Mouse (Mus musculus) forebrain, embryonic 11.5 days (tissue): ENCODE measurements around the gene Crip1. TPM values are rescaled to one million over a fixed set of nuclear protein-coding genes. Genes with fewer than 3 reads are reported as not detected.

ENCODE experiments used
- ATAC-seq: fragments of 200-750 bp; cut with Nextera tagmentation; replicated peaks from 2 replicates; pipeline ENCODE4 v1.8.0; 2017; ENCODE audit warnings: moderate TSS enrichment; ENCODE audit not compliant: low FRiP score
- DNase-seq: peaks from one replicate; pipeline ENCODE4 v3.0.0-alpha.2; 2017; ENCODE audit warnings: low spot score
- H3K27ac ChIP-seq: fragments of 300-500 bp; sonication (generic); 2 replicates; pipeline ENCODE4 v1.5.1; 2014; ENCODE audit warnings: low read depth, low read length
- H3K27me3 ChIP-seq: fragments of 300-500 bp; sonication (generic); 2 replicates; pipeline ENCODE4 v1.6.1; 2014; ENCODE audit warnings: mild to moderate bottlenecking, low read length, mixed read lengths; ENCODE audit not compliant: control insufficient read depth, insufficient read depth
- H3K36me3 ChIP-seq: fragments of 300-500 bp; sonication (generic); 2 replicates; pipeline ENCODE4 v1.6.1; 2014; ENCODE audit warnings: mild to moderate bottlenecking, low read length, moderate library complexity, mixed read lengths; ENCODE audit not compliant: control insufficient read depth, insufficient read depth
- H3K4me1 ChIP-seq: fragments of 300-500 bp; sonication (generic); replicated peaks from 2 replicates; pipeline ENCODE4 v1.6.1; 2014; ENCODE audit warnings: low read length, mixed read lengths; ENCODE audit not compliant: control insufficient read depth, insufficient read depth
- H3K4me2 ChIP-seq: fragments of 300-500 bp; sonication (generic); 2 replicates; pipeline ENCODE4 v1.6.1; 2014; ENCODE audit warnings: low read depth, mild to moderate bottlenecking, low read length, moderate library complexity, mixed read lengths; ENCODE audit not compliant: severe bottlenecking
- H3K4me3 ChIP-seq: fragments of 300-500 bp; sonication (generic); 2 replicates; pipeline ENCODE4 v1.5.1; 2014; ENCODE audit warnings: low read depth, low read length
- H3K9ac ChIP-seq: fragments of 300-500 bp; sonication (generic); 2 replicates; pipeline ENCODE4 v1.6.1; 2014; ENCODE audit warnings: low read length
- H3K9me3 ChIP-seq: fragments of 300-500 bp; sonication (generic); 2 replicates; pipeline ENCODE4 v1.6.1; 2016; ENCODE audit warnings: low read length, mixed read lengths; ENCODE audit not compliant: control insufficient read depth
- WGBS: fragments of 180-500 bp; shearing (Covaris S2); extraction: QIAGEN DNeasy Blood & Tissue Kit; methylation state at CpG from one replicate; pipeline ENCODE4 v1.1.7; 2014; 5-methylcytosine and 5-hydroxymethylcytosine counted together
- polyA plus RNA-seq: library from polyadenylated mRNA; unstranded; fragments of >200 nt; fragmentation: Nextera tagmentation; extraction: Ambion mirVana; gene quantifications from 2 replicates; pipeline ENCODE4 v1.2.1, GENCODE M21; 2014

The Crip1 gene
- polyA plus RNA-seq, 1 experiment from 2014 or later = 61.3 TPM

DNA sequence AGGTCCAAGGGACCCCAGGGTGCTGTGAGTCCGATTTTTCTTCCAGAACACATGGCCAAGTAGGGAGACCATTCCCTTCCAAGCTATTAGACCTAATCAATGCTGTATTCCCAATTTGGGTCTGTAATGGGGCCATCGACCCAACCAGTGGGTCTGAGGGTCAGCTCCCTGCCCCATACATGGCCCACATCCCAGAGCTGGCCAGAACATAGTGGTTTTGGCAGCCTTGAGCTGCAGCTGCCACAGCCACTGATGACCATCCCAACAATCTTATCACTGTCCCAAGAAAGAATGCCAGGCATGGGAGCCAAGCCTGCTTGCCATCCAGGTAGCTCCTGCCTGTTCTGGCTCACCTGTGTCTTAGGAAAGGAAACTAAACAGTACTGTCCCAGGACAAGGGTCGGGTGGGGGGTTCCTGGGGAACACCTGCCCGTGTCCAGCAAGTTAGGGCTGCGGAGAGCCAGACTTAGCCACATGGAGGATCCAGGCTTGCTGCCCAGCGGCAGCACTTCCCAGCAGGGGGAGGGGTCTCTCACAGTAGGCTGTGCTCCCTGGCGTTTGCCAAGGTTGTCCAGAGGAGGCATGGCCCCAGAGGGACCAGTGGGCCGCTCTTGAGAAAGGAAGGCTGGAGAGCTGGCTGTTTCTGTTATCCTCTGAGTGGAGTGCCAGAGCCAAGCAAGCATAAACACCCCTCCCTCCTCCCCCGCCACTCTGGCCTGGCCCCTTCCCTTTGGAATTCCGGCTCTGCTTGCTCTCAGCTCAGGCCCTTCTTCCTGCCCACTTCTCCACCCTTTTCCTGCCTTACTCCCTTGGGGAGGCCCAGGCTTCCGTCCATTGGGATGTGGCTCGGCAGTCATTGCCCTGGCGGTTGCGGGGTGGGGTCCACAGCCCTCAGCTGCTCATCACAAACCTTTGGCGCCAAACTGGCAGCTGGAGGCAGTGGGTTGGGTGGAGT lies 3.8 kb upstream of the Crip1 start:
- DNase-seq (peak; percentile 72), ATAC-seq (no peak)
- WGBS = 31% methylated on average over 15 of the region's 15 CpGs
- peak overlapping the region; percentile 58 for H3K4me3 ChIP-seq
- no peaks in the 10 kb centered on the region for H3K9me3 ChIP-seq
- peak overlapping the region; percentile 72 for H3K4me2 ChIP-seq
- no peak overlapping the region for H3K27ac ChIP-seq
- peaks cover 2% of the 10 kb centered on the region; the same call in 1 of the 2 replicates for H3K36me3 ChIP-seq
- H3K4me1 ChIP-seq = peaks cover 40% of the 10 kb centered on the region
- H3K27me3 ChIP-seq = peaks cover 5% of the 10 kb centered on the region
- peak overlapping the region; percentile 70 for H3K9ac ChIP-seq

DNA sequence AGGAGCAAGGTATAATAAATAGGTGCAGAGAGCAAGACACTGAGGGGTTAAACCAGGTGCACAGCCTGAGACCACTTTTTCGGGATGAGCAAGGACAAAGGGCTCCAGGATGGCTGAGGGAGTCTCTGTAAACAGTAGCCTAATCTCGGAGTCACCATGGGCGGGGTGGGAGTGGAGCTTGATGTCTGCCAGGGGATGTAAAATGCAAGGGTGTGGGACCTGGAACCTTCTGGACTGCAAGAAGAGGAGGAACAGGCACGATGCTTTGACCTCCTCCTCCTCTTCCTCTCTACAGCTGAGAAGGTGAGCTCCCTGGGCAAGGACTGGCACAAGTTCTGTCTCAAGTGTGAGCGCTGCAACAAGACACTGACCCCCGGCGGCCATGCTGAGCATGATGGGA lies 3.0 kb upstream of the Crip1 start:
- H3K9me3 ChIP-seq = no peaks in the 10 kb centered on the region
- H3K4me3 ChIP-seq = no peak overlapping the region
- DNase-seq (no peak), ATAC-seq (no peak)
- peak overlapping the region; percentile 72 for H3K4me2 ChIP-seq
- H3K27me3 ChIP-seq = peaks cover 5% of the 10 kb centered on the region
- H3K4me1 ChIP-seq = peaks cover 40% of the 10 kb centered on the region
- 73% methylated on average over 7 of the region's 7 CpGs for WGBS
- H3K36me3 ChIP-seq = peaks cover 2% of the 10 kb centered on the region; the same call in 1 of the 2 replicates
- no peak overlapping the region for H3K27ac ChIP-seq
- no peak overlapping the region; the same call in 1 of the 2 replicates for H3K9ac ChIP-seq

GRCm38 (mm10) chr12:113144001-113144756 lies 1.9 kb upstream of the Crip1 start:
- no peak overlapping the region for H3K9ac ChIP-seq
- peaks cover 5% of the 10 kb centered on the region for H3K27me3 ChIP-seq
- no peak for ATAC-seq
- no peak overlapping the region for H3K4me3 ChIP-seq
- peak; percentile 71 for DNase-seq
- H3K27ac ChIP-seq = no peak overlapping the region
- peaks cover 2% of the 10 kb centered on the region; the same call in 1 of the 2 replicates for H3K36me3 ChIP-seq
- WGBS = 80% methylated on average over 20 of the region's 20 CpGs
- no peaks in the 10 kb centered on the region for H3K9me3 ChIP-seq
- no peak overlapping the region for H3K4me2 ChIP-seq
- H3K4me1 ChIP-seq = peaks cover 35% of the 10 kb centered on the region

- Histone ChIP-seq H3K9me3 (no peaks in the 10 kb centered on the region), H3K9ac (no peak overlapping the region), H3K4me1 (peaks cover 28% of the 10 kb centered on the region), H3K36me3 (peaks cover 2% of the 10 kb centered on the region; the same call in 1 of the 2 replicates), H3K27me3 (peaks cover 5% of the 10 kb centered on the region), H3K4me3 (no peak overlapping the region), H3K4me2 (no peak overlapping the region), H3K27ac (no peak overlapping the region)
- DNase-seq (no peak), ATAC-seq (no peak)
- 92% methylated on average over 16 of the region's 16 CpGs for WGBS
These were observed 1.2 kb upstream of the Crip1 start for GRCm38 (mm10) chr12:113144886-113145285.

DNA sequence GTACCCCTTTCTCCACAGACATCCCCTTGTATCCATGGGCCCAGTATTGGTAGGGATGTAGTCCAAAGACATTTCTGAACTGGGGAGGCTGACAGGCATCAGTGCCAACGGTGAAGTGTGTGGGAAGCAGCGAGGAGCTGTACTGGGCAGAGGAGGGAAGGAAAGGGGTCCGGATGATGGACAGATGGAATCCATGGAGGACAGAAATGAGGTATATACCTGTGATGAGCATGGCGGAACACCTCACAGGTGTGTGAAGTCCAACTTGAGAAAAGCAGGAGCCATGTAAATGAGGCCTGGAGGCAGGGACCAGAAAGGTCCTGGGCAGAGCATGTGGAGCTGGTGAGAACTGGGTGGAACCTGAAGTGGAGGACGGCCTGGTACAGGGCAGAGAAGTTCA lies 525 bp upstream of the Crip1 start:
- Histone ChIP-seq H3K9me3 (no peaks in the 10 kb centered on the region), H3K36me3 (peaks cover 2% of the 10 kb centered on the region; the same call in 1 of the 2 replicates), H3K9ac (no peak overlapping the region), H3K4me2 (no peak overlapping the region), H3K27ac (no peak overlapping the region), H3K4me1 (peaks cover 28% of the 10 kb centered on the region), H3K4me3 (no peak overlapping the region), H3K27me3 (peaks cover 6% of the 10 kb centered on the region)
- DNase-seq (no peak), ATAC-seq (no peak)
- 85% methylated on average over 5 of the region's 5 CpGs for WGBS

GRCm38 (mm10) chr12:113147481-113147880 lies 1.4 kb downstream of the Crip1 start:
- Histone ChIP-seq H3K27ac (no peak overlapping the region), H3K4me1 (peaks cover 21% of the 10 kb centered on the region), H3K27me3 (peaks cover 14% of the 10 kb centered on the region), H3K4me3 (no peak overlapping the region), H3K4me2 (no peak overlapping the region), H3K9ac (no peak overlapping the region), H3K36me3 (peaks cover 2% of the 10 kb centered on the region; the same call in 1 of the 2 replicates), H3K9me3 (no peaks in the 10 kb centered on the region)
- ATAC-seq (no peak), DNase-seq (no peak)
- WGBS = 86% methylated on average over 8 of the region's 8 CpGs

DNA sequence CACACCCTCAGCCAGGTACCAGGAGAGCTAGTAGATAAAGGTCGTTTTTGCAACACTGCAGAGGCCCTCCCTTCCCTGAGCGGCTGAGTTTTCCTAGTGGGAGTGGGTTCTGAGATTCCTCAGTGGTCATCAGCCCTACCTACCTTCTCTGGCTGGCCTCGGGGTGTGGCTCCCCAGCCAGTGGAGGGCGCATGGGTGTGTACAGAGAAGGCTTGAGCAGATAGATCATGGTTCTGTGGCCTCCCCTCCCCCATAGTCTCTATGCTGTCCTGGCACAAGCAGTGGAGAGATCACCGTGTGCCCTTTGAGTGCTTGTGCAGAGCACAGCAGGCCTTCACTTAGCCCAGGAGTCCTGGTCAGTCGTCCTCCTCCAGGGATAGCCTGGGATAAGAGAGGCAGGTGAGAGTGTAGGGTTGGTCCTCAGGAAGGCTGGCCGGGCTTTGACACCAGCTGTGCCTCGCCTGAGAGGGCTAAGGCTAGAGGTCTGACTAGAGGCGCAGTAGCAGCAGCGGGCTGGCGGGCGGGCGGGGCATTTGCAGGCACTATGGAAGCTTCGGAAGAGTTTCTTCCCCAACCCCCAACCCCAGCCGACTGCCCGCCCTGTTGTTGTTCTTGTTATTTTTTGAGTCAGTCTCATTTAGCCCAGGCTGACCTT lies 2.4 kb downstream of the Crip1 start:
- no peak overlapping the region for H3K9ac ChIP-seq
- no peak overlapping the region for H3K4me3 ChIP-seq
- H3K9me3 ChIP-seq = no peaks in the 10 kb centered on the region
- ATAC-seq = no peak
- peaks cover 15% of the 10 kb centered on the region for H3K27me3 ChIP-seq
- peaks cover 17% of the 10 kb centered on the region for H3K4me1 ChIP-seq
- H3K36me3 ChIP-seq = peaks cover 2% of the 10 kb centered on the region; the same call in 1 of the 2 replicates
- H3K27ac ChIP-seq = no peak overlapping the region
- H3K4me2 ChIP-seq = no peak overlapping the region
- no peak for DNase-seq
- 40% methylated on average over 16 of the region's 16 CpGs for WGBS

- no peak overlapping the region for H3K4me2 ChIP-seq
- WGBS = 65% methylated on average over 4 of the region's 4 CpGs
- no peak overlapping the region for H3K27ac ChIP-seq
- no peak overlapping the region for H3K9ac ChIP-seq
- H3K36me3 ChIP-seq = no peaks in the 10 kb centered on the region; the same call in 1 of the 2 replicates
- DNase-seq (no peak), ATAC-seq (no peak)
- H3K27me3 ChIP-seq = peaks cover 15% of the 10 kb centered on the region
- no peaks in the 10 kb centered on the region for H3K9me3 ChIP-seq
- no peak overlapping the region for H3K4me3 ChIP-seq
- peaks cover 17% of the 10 kb centered on the region for H3K4me1 ChIP-seq
These were observed 3.2 kb downstream of the Crip1 start for GRCm38 (mm10) chr12:113149341-113149740.
